Mouse (Mus musculus) heart, adult 2 months (tissue): ENCODE measurements around the gene Nat8f5. TPM values are rescaled to one million over a fixed set of nuclear protein-coding genes. Genes with fewer than 3 reads are reported as not detected.
A peak's percentile ranks its signal among the peaks of the same experiment; 100 is the strongest.
"Not testable (repeated sequence)": the region's sequence is repeated elsewhere in the genome, so short reads cannot be mapped to it uniquely, and the experiment has no call there.

Source experiments
- DNase-seq, 2 experiments: peaks; one replicate each; pipeline ENCODE4 v3.0.0; 2021
- H3K27ac ChIP-seq: fragments of 200-600 bp; 2 replicates; pipeline ENCODE4 v1.8.1; 2022
- H3K27me3 ChIP-seq: fragments of 200-500 bp; 2 replicates; pipeline ENCODE4 v1.6.1; 2012; ENCODE audit warnings: mild to moderate bottlenecking, low read length, inconsistent platforms, mixed read lengths; ENCODE audit not compliant: control insufficient read depth, insufficient read depth
- H3K36me3 ChIP-seq: fragments of 200-500 bp; 2 replicates; pipeline ENCODE4 v1.6.1; 2012; ENCODE audit warnings: low read length, inconsistent platforms; ENCODE audit not compliant: control insufficient read depth, insufficient read depth
- H3K4me1 ChIP-seq: fragments of 200-500 bp; 2 replicates; pipeline ENCODE4 v1.6.1; 2011; ENCODE audit warnings: low read length; ENCODE audit not compliant: control insufficient read depth, insufficient read depth
- H3K4me3 ChIP-seq: fragments of 200-600 bp; 2 replicates; pipeline ENCODE4 v1.8.1; 2022
- H3K79me2 ChIP-seq: fragments of 200-500 bp; replicated peaks from 2 replicates; pipeline ENCODE4 v1.6.1; 2012; ENCODE audit warnings: mild to moderate bottlenecking, inconsistent platforms, low read length, moderate library complexity, mixed read lengths; ENCODE audit not compliant: control insufficient read depth, insufficient read depth
- H3K9ac ChIP-seq: fragments of 200-500 bp; 2 replicates; pipeline ENCODE4 v1.6.1; 2012; ENCODE audit warnings: low read depth, mild to moderate bottlenecking, control low read depth, inconsistent platforms, low read length, mixed read lengths
- CTCF ChIP-seq: fragments of 200-600 bp; IDR thresholded peaks from 2 replicates; pipeline ENCODE4 v1.8.1; 2022; ENCODE audit warnings: antibody characterized with exemption, mild to moderate bottlenecking, moderate library complexity
- EP300 ChIP-seq: fragments of 200-500 bp; IDR thresholded peaks from 2 replicates; pipeline ENCODE4 v1.6.1; 2011; ENCODE audit warnings: low read depth, low read length, control low read depth; ENCODE audit not compliant: insufficient read depth
- POLR2A ChIP-seq: fragments of 200-500 bp; IDR thresholded peaks from 2 replicates; pipeline ENCODE4 v1.6.1; 2011; ENCODE audit warnings: mild to moderate bottlenecking, low read depth, low read length, control low read depth; ENCODE audit not compliant: insufficient read depth
- WGBS: fragments of 180-500 bp; shearing (Covaris S2); methylation state at CpG from one replicate; pipeline ENCODE4 v1.1.7; 2018; 5-methylcytosine and 5-hydroxymethylcytosine counted together
- intact Hi-C: fragments of 180-260 bp; cut with DNase I; formaldehyde crosslinking; loops from one replicate; pipeline ENCODE4 v1.15.1; 2025
- long read RNA-seq: library from polyadenylated mRNA; stranded (forward); transcript quantifications from one replicate; pipeline ENCODE4 v2.0.0, GENCODE M21; 2021
- polyA plus RNA-seq: library from polyadenylated mRNA; depleted of rRNA; stranded (reverse); fragments of >200 nt; gene quantifications from 2 replicates; pipeline ENCODE4 v1.2.3, GENCODE M21; 2012; rRNA removed
- total RNA-seq, 2 experiments: library from RNA; stranded (reverse); gene quantifications; 2 replicates each; pipeline ENCODE4 v1.2.3; 2021

Gene Nat8f5
- not detected for total RNA-seq
- polyA plus RNA-seq, result not detected in 2 replicates
- long read RNA-seq, result 0 reads

DNA sequence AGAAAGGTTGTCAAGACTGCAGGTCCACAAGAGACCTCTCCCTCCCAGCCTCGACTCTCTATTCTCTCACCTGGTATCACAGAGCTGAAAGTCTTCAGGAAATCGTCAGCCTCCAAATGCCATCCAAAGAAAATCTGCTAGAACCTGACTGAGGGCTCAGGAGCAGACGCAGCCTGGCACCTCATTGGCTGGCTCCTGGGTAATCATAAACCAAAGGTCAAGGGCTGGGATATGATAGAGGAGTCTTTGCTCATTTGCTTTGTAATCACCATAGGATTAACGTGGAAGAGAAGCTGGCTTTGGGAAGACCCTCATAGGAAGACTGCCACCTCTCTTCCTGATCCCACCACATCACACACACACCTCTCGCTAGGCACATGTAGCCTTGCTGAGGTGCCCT lies at the start of gene Nat8f5, which contains the start of gene Nat8f6:
TSS of gene Nat8f5 (minus strand) at position 136 of the 400 bp plus-strand sequence.
TSS of gene Nat8f6 (minus strand) at position 118 of the 400 bp plus-strand sequence.
- Histone ChIP-seq H3K36me3 (no peaks in the 10 kb centered on the region), H3K4me1 (no peaks in the 10 kb centered on the region), H3K27me3 (no peaks in the 10 kb centered on the region), H3K27ac (no peak within 1 kb of the TSS), H3K79me2 (no peaks in the 10 kb centered on the region), H3K4me3 (no peak within 1 kb of the TSS), H3K9ac (no peak within 1 kb of the TSS)
- intact Hi-C loops, result no loop called here
- TF ChIP-seq POLR2A (no peak), CTCF (no peak), EP300 (no peak)
- DNase-seq, result no peak
- WGBS, result 78% methylated on average over 5 of the region's 5 CpGs

DNA sequence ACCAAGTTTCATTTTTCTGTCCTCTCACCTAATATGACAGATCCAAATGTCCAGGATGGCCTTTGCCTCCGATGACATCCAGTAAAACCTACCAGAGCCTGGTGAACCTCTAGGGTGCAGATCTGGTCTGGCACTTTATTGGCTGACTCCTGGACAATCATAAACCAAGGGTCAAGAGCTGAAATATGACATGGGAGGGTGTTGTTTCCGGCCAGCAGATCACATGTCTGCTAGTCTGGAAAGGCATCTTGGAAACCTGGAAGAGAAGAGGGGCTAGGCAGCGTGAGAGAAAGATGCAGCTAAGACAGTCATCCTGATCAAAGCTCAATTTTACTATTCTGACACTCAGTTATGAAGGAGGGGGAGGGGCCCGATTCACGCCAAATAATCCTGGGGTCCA lies 48.2 kb upstream of the Nat8f5 start, which contains the start of gene Nat8f2:
TSS of gene Nat8f2 (minus strand) at position 153 of the 400 bp plus-strand sequence.
- H3K79me2 ChIP-seq, H3K4me1 ChIP-seq, H3K36me3 ChIP-seq, H3K27me3 ChIP-seq, intact Hi-C loops, H3K4me3 ChIP-seq, H3K27ac ChIP-seq, H3K9ac ChIP-seq, DNase-seq: not testable (repeated sequence)
- 84% methylated on average over 5 of the region's 5 CpGs for WGBS

DNA sequence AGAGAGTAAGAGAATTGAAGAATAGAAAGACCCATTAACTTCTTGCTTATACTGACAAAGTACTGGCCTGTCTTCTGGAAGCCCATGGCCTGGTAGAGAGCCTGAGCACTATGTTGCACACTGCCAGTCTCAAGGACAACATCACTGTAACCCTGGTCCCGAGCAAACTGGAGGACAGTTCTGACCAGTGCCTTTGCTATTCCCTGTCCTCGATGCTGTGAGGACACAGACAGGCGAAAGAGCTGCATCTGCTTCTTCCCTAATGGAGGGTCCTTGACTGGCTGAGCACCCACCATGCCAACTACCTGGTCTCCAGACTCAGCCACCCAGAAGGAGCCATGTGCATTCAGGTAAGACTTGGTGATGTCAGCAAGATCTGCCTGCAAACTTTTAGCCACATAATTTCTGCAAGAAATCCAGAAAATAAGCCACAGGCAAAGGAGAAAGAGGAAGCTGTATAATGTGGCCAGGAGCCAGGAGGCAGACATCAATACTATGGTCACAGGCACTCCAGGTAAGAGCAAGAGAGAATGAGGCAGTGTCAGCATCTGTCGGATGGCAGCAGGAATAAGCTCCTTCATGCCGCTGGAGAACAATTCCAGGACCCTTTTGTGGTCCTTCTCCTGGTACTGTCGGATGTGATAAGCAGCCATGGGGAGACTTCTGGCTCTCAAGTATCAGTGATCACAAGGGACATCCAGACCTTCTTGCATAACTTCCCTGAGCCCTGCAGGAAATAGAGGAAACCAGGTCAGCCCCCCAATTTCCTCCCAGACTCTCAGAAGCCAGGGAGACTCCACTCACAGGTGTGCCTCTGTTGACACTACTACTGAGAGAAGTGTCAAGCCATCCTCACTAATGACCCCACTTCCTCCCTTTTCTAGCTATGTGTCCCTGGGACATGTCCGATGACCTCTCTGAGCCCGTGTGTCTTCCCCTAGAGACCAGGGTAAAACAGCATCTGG lies 47.2 kb upstream of the Nat8f5 start:
- Histone ChIP-seq H3K4me1 (no peaks in the 10 kb centered on the region), H3K9ac (no peak overlapping the region), H3K27ac (no peak overlapping the region), H3K79me2 (no peaks in the 10 kb centered on the region), H3K4me3 (no peak overlapping the region), H3K27me3 (no peaks in the 10 kb centered on the region), H3K36me3 (no peaks in the 10 kb centered on the region)
- TF ChIP-seq EP300 (no peak), POLR2A (no peak), CTCF (no peak)
- intact Hi-C loops, result no loop called here
- no peak for DNase-seq
- WGBS, result 53% methylated on average over 8 of the region's 8 CpGs

DNA sequence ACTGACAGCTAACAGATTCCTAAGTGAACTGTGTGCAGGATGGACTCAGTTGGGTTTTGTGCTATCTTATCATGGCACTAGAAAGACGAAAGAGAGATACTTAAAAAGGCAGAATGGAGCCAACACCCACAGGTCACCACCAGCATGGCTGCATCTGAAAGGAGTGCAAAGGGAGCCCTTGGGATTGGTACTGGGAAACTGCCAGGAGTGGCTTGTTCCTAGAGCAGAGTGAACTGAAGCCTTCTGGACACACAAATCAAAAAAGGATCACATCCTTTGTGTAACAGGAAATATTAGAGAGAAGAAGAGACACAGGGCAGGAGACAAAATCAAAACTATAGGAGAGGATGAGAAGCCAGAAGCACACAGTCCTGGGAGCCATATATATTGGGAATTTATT lies 46.2 kb upstream of the Nat8f5 start:
- H3K27me3 ChIP-seq, H3K4me1 ChIP-seq, H3K9ac ChIP-seq, H3K36me3 ChIP-seq, intact Hi-C loops, H3K79me2 ChIP-seq, DNase-seq, H3K4me3 ChIP-seq, H3K27ac ChIP-seq: not testable (repeated sequence)
- WGBS, result 53% methylated on average over 1 of the region's 1 CpGs

DNA sequence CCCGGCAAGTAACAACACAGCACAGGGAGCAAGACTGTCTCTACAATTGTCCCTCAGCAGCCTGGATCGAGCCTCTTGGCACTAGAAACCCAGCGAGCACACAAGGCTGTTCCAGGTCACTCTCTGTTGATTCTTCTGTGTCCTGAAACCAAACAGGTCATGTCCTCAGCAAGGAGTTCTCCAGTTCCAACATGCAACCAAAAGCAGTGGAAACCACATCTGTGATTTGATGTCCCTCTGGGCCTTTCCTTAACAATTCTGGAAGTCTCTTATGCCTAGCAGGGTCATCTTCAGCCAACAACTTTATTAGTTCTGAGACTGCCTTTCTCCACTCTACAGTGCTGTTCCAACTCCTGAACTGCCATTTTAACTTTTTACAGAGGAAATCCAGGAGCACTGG lies 45.4 kb upstream of the Nat8f5 start:
- H3K4me3 ChIP-seq, H3K4me1 ChIP-seq, H3K36me3 ChIP-seq, DNase-seq, H3K27me3 ChIP-seq, intact Hi-C loops, H3K27ac ChIP-seq, H3K9ac ChIP-seq, H3K79me2 ChIP-seq: not testable (repeated sequence)
- WGBS, result 62% methylated on average over 3 of the region's 3 CpGs

DNA sequence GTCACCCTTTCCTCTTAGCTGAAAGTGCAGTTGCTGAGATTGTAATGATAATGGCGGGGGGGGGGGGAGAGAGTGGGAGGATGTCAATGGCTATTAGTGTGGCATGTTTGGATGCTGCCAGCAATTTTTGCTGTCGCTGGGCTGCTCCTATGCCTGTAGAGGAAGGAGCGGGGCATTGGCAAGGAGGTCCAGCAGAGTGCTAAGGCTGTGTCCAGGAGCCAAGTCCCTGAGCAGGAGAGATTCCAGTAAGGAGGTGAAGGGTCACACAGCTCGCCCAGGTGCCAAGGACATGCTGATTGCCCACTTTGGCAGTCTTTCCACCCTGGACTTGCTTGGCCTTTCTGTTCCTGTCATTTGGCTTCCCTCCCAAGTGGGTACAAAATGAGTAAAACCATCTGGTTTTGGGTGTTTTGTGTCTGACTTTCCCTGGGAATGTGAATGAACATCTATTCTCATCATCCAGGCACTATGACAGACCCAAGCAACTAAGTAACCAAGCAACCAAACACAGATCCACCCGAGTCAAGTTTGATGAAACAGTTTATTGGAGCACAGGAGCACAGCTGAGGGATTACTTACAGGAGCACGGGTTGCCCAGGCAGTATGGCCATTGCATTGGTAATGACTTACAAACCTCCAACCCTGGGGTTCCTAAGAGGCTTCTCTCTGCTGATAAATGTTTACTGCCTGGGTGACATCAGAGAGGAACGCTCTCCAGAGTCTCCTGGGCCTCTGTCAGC lies 44.3 kb upstream of the Nat8f5 start:
- H3K4me3 ChIP-seq, H3K27me3 ChIP-seq, intact Hi-C loops, H3K36me3 ChIP-seq, H3K4me1 ChIP-seq, H3K79me2 ChIP-seq, H3K9ac ChIP-seq, H3K27ac ChIP-seq: not testable (repeated sequence)
- peak in 1 of 2 experiments; percentile 23 for DNase-seq
- WGBS, result 67% methylated on average over 6 of the region's 7 CpGs
